Comparison of ENCODE assay signal across 9 mouse cellular contexts in the genomic region with DNA sequence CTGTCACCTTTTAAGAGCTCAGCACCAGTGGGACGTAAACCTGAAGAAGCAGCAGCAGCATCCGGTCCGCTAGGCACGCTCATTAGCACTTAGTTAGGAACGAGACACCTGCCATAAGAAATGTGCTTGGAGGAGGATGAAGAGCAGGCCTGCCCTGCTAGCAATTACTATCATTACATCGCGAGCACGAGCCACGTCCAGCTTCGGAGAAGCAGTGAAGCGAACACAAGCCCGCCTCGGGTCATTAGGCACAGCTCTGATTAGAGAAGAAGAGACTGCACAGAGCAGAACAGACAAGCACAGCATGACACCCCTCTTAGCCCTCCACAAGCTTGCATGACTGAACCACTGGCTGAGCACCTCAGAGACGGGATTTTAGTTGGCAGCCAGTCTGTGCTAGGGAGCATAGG. TPM values are rescaled to one million over a fixed set of nuclear protein-coding genes. Genes with fewer than 3 reads are reported as not detected.
DNase-seq lines count a peak whose midpoint lies in the region; ATAC-seq lines count a peak whose summit lies in the region.
"Had no signal": no experiment of that assay in that cellular context is flagged by ENCODE, and none has a peak within 500 bp of the region (broad histone marks: within the 10 kb centered on the region; RNA-seq: fewer than 3 reads in every experiment).

No protein-coding gene starts in this region.

- WGBS in forebrain, embryonic 13.5 days = 12% methylated on average over 14 of the region's 14 CpGs
- 17% methylated on average over 14 of the region's 14 CpGs for WGBS in neural tube, embryonic 15.5 days
- WGBS in intestine, embryonic 15.5 days = 70% methylated on average over 14 of the region's 14 CpGs

- peaks cover 24% of the 10 kb centered on the region; the same call in 1 of the 2 replicates for H3K36me3 ChIP-seq in forebrain, embryonic 13.5 days (ENCODE audit: poor library complexity, severe bottlenecking)
- H3K36me3 ChIP-seq in neural tube, embryonic 15.5 days = peaks cover 4% of the 10 kb centered on the region; the same call in 1 of the 2 replicates
- 0 out of 2 replicates have a peak, but pooled peaks cover 3% of the 10 kb centered on the region for H3K36me3 ChIP-seq in intestine, embryonic 15.5 days

- H3K9me3 ChIP-seq in forebrain, embryonic 13.5 days (replicated peaks) = no peaks in the 10 kb centered on the region
- no peaks in the 10 kb centered on the region for H3K9me3 ChIP-seq in neural tube, embryonic 15.5 days (replicated peaks)
- H3K9me3 ChIP-seq in intestine, embryonic 15.5 days = no peaks in the 10 kb centered on the region

- H3K9ac ChIP-seq in forebrain, embryonic 13.5 days = 0 out of 2 replicates have a peak overlapping the region, but pooled peaks have one; percentile 16
- H3K9ac ChIP-seq in neural tube, embryonic 15.5 days (replicated peaks) = no peak overlapping the region
- H3K9ac ChIP-seq in intestine, embryonic 15.5 days = no peak overlapping the region

- H3K4me3 ChIP-seq in forebrain, embryonic 13.5 days = no peak overlapping the region
- no peak overlapping the region for H3K4me3 ChIP-seq in neural tube, embryonic 15.5 days (replicated peaks)
- no peak overlapping the region for H3K4me3 ChIP-seq in intestine, embryonic 15.5 days (replicated peaks)

- peak overlapping the region; percentile 6; the same call in 1 of the 2 replicates for H3K4me2 ChIP-seq in forebrain, embryonic 13.5 days
- no peak overlapping the region for H3K4me2 ChIP-seq in neural tube, embryonic 15.5 days
- no peak overlapping the region for H3K4me2 ChIP-seq in intestine, embryonic 15.5 days (replicated peaks)

- peaks cover 48% of the 10 kb centered on the region for H3K4me1 ChIP-seq in forebrain, embryonic 13.5 days
- peaks cover 7% of the 10 kb centered on the region for H3K4me1 ChIP-seq in neural tube, embryonic 15.5 days
- H3K4me1 ChIP-seq in intestine, embryonic 15.5 days (replicated peaks) = no peaks in the 10 kb centered on the region

- peak; percentile 85 for ATAC-seq in forebrain, embryonic 13.5 days
- ATAC-seq in neural tube, embryonic 15.5 days (ENCODE audit: low FRiP score) = peak; percentile 60
- ATAC-seq in intestine, embryonic 15.5 days = no peak

- intact Hi-C loops in left cerebral cortex, postnatal 4 days (cut with DNase I) = no loop called here

- peaks cover 9% of the 10 kb centered on the region; the same call in 1 of the 2 replicates for H3K27me3 ChIP-seq in forebrain, embryonic 13.5 days
- no peaks in the 10 kb centered on the region for H3K27me3 ChIP-seq in neural tube, embryonic 15.5 days (replicated peaks)
- no peaks in the 10 kb centered on the region for H3K27me3 ChIP-seq in intestine, embryonic 15.5 days (replicated peaks)

- H3K27ac ChIP-seq in forebrain, embryonic 13.5 days = no peak overlapping the region
- H3K27ac ChIP-seq in neural tube, embryonic 15.5 days (replicated peaks) = no peak overlapping the region
- H3K27ac ChIP-seq in intestine, embryonic 15.5 days = no peak overlapping the region

- DNase-seq in left cerebral cortex, postnatal 4 days = peak; percentile 89
- no peak for DNase-seq in left cerebral cortex, adult 11 months (ENCODE audit: low spot score)
- DNase-seq in kidney, postnatal 25 days = peak; percentile 21 to 44
- DNase-seq in frontal cortex, postnatal 10 days (ENCODE audit: low spot score in 2 of 2) = no peak
- DNase-seq in thymus, postnatal 0 days (ENCODE audit: low spot score) = no peak
- DNase-seq: lung, postnatal 4 days had no signal

RNA-seq across cellular contexts. Expression of a gene that starts 40.6 kb away (rescaled TPM):
- total RNA-seq in left cerebral cortex, postnatal 4 days (2021) = 10 to 100 TPM; 46.7 to 59.3 TPM
- 37.5 and 41.4 TPM in 2 replicates for polyA plus RNA-seq in forebrain, embryonic 13.5 days (2015; fragmentation: Nextera tagmentation; extraction: Ambion mirVana)
- 25.3 and 27.8 TPM in 2 replicates for polyA plus RNA-seq in neural tube, embryonic 15.5 days (2015; fragmentation: Nextera tagmentation; extraction: Ambion mirVana)
- polyA plus RNA-seq in intestine, embryonic 15.5 days (2015; fragmentation: Nextera tagmentation; extraction: Ambion mirVana) = 18.0 and 19.9 TPM in 2 replicates
- polyA plus RNA-seq in thymus, postnatal 0 days (2015; fragmentation: Nextera tagmentation; extraction: Ambion mirVana) = 5.7 and 6.0 TPM in 2 replicates

Comparison
In these comparisons a context has a peak if more than half of its experiments do, and no peak if none do; other contexts are left out.
1. DNase-seq: peak in left cerebral cortex, postnatal 4 days (single experiment) and kidney, postnatal 25 days (2 of 2); none in left cerebral cortex, adult 11 months (single experiment), frontal cortex, postnatal 10 days (0 of 2) and thymus, postnatal 0 days (single experiment).